25 mouse cellular contexts compared by ENCODE assay signal in the genomic region with DNA sequence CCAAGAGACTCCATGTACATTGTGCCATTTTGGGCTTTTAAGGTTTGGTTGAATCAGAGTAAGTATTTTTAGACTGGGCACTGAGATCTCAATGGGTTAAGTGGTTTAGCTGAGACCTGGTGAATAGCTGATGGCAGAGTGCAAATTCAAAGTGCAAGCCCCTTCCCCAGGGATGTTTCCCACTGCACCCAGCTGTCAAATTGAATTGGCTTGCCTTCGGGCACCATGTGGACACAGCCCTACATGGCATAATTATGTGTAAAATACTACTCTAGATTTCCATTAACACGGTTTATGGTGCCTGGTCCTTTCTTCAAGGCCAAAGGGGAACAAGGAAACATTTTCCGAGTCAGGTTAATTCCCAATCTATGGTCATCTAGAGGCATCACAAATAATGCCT. TPM values are rescaled to one million over a fixed set of nuclear protein-coding genes. Genes with fewer than 3 reads are reported as not detected.
DNase-seq lines count a peak whose midpoint lies in the region; ATAC-seq lines count a peak whose summit lies in the region.
"Had no signal": no experiment of that assay in that cellular context is flagged by ENCODE, and none has a peak within 500 bp of the region (broad histone marks: within the 10 kb centered on the region; RNA-seq: fewer than 3 reads in every experiment).

No protein-coding gene starts in this region.

- no peak overlapping the region for H3K27ac ChIP-seq in embryonic facial prominence, embryonic 14.5 days (replicated peaks; ENCODE audit: low read depth, low read length)
- H3K27ac ChIP-seq in embryonic facial prominence, embryonic 10.5 days (replicated peaks), result no peak overlapping the region
- H3K27ac ChIP-seq in neural tube, embryonic 12.5 days, result no peak overlapping the region
- H3K27ac ChIP-seq in neural tube, embryonic 15.5 days (replicated peaks), result no peak overlapping the region
- H3K27ac ChIP-seq in midbrain, embryonic 15.5 days, result no peak overlapping the region
- H3K27ac ChIP-seq in kidney, embryonic 16.5 days (ENCODE audit: low read length), result no peak overlapping the region
- H3K27ac ChIP-seq: embryonic facial prominence, embryonic 12.5 days; forebrain, embryonic 15.5 days; layer of hippocampus, adult 2 months had no signal

- H3K4me3 ChIP-seq in embryonic facial prominence, embryonic 14.5 days (ENCODE audit: low read depth, low read length), result no peak overlapping the region
- no peak overlapping the region for H3K4me3 ChIP-seq in embryonic facial prominence, embryonic 10.5 days
- no peak overlapping the region for H3K4me3 ChIP-seq in neural tube, embryonic 12.5 days
- H3K4me3 ChIP-seq in neural tube, embryonic 15.5 days (replicated peaks), result no peak overlapping the region
- no peak overlapping the region for H3K4me3 ChIP-seq in midbrain, embryonic 15.5 days
- no peak overlapping the region for H3K4me3 ChIP-seq in kidney, embryonic 16.5 days (ENCODE audit: low read length)
- H3K4me3 ChIP-seq: embryonic facial prominence, embryonic 12.5 days; forebrain, embryonic 15.5 days; heart, embryonic 12.5 days; layer of hippocampus, adult 2 months; megakaryocyte, embryonic 14.5 days had no signal

- DNase-seq in embryonic facial prominence, embryonic 14.5 days (ENCODE audit: low spot score), result no peak
- DNase-seq in embryonic facial prominence, embryonic 10.5 days (ENCODE audit: low spot score), result no peak
- DNase-seq in layer of hippocampus, postnatal 14 days (ENCODE audit: low spot score in 2 of 2), result no peak
- DNase-seq in ovary, postnatal 14 days (ENCODE audit: low spot score), result no peak
- DNase-seq: adrenal gland, postnatal 14 days; cerebellum, adult 18-20 months; heart, postnatal 14 days; kidney, adult 18-20 months; kidney, postnatal 14 days; lung, adult 18-20 months; lung, postnatal 14 days; right cerebral cortex, postnatal 25 days; thymus, postnatal 4 days had no signal

- H3K4me2 ChIP-seq in embryonic facial prominence, embryonic 14.5 days (ENCODE audit: low read depth, low read length), result no peak overlapping the region
- no peak overlapping the region for H3K4me2 ChIP-seq in neural tube, embryonic 12.5 days (replicated peaks)
- no peak overlapping the region for H3K4me2 ChIP-seq in neural tube, embryonic 15.5 days
- H3K4me2 ChIP-seq in midbrain, embryonic 15.5 days, result no peak overlapping the region
- no peak overlapping the region for H3K4me2 ChIP-seq in kidney, embryonic 16.5 days (replicated peaks; ENCODE audit: low read depth, low read length)
- H3K4me2 ChIP-seq: embryonic facial prominence, embryonic 12.5 days; forebrain, embryonic 15.5 days; heart, embryonic 12.5 days; liver, embryonic 11.5 days had no signal

- no peak overlapping the region for H3K9ac ChIP-seq in embryonic facial prominence, embryonic 14.5 days (ENCODE audit: low read depth, low read length)
- no peak overlapping the region for H3K9ac ChIP-seq in neural tube, embryonic 12.5 days
- H3K9ac ChIP-seq in neural tube, embryonic 15.5 days (replicated peaks), result no peak overlapping the region
- H3K9ac ChIP-seq in midbrain, embryonic 15.5 days, result no peak overlapping the region
- H3K9ac ChIP-seq in kidney, embryonic 16.5 days (replicated peaks; ENCODE audit: low read length), result no peak overlapping the region
- H3K9ac ChIP-seq: embryonic facial prominence, embryonic 12.5 days; forebrain, embryonic 15.5 days; heart, embryonic 12.5 days had no signal

- no peaks in the 10 kb centered on the region for H3K36me3 ChIP-seq in embryonic facial prominence, embryonic 14.5 days (ENCODE audit: control insufficient read depth, insufficient read depth, low read length)
- no peaks in the 10 kb centered on the region for H3K36me3 ChIP-seq in embryonic facial prominence, embryonic 10.5 days (replicated peaks)
- H3K36me3 ChIP-seq in neural tube, embryonic 12.5 days, result no peaks in the 10 kb centered on the region
- H3K36me3 ChIP-seq in neural tube, embryonic 15.5 days, result no peaks in the 10 kb centered on the region
- no peaks in the 10 kb centered on the region for H3K36me3 ChIP-seq in midbrain, embryonic 15.5 days (replicated peaks)
- no peaks in the 10 kb centered on the region for H3K36me3 ChIP-seq in kidney, embryonic 16.5 days (ENCODE audit: insufficient read depth, low read length)
- H3K36me3 ChIP-seq: embryonic facial prominence, embryonic 12.5 days; forebrain, embryonic 15.5 days; heart, embryonic 12.5 days had no signal

- no peaks in the 10 kb centered on the region for H3K9me3 ChIP-seq in embryonic facial prominence, embryonic 14.5 days (ENCODE audit: control insufficient read depth, low read length)
- no peaks in the 10 kb centered on the region for H3K9me3 ChIP-seq in embryonic facial prominence, embryonic 10.5 days
- no peaks in the 10 kb centered on the region for H3K9me3 ChIP-seq in neural tube, embryonic 12.5 days
- H3K9me3 ChIP-seq in neural tube, embryonic 15.5 days (replicated peaks), result no peaks in the 10 kb centered on the region
- H3K9me3 ChIP-seq in midbrain, embryonic 15.5 days, result no peaks in the 10 kb centered on the region
- H3K9me3 ChIP-seq in kidney, embryonic 16.5 days (ENCODE audit: low read length), result no peaks in the 10 kb centered on the region
- H3K9me3 ChIP-seq: embryonic facial prominence, embryonic 12.5 days; forebrain, embryonic 15.5 days; heart, embryonic 12.5 days; megakaryocyte, embryonic 14.5 days had no signal

- peak; percentile 41; the same call in 1 of the 2 replicates for ATAC-seq in embryonic facial prominence, embryonic 14.5 days (ENCODE audit: low read depth)
- peak; percentile 49; the same call in 1 of the 2 replicates for ATAC-seq in neural tube, embryonic 12.5 days (ENCODE audit: low FRiP score, low read depth)
- ATAC-seq in neural tube, embryonic 15.5 days (ENCODE audit: low FRiP score), result no peak
- peak; percentile 68; the same call in 1 of the 2 replicates for ATAC-seq in midbrain, embryonic 15.5 days (replicated peaks)
- no peak for ATAC-seq in kidney, embryonic 16.5 days (ENCODE audit: low FRiP score, low TSS enrichment)
- ATAC-seq: forebrain, embryonic 15.5 days had no signal

- H3K27me3 ChIP-seq in embryonic facial prominence, embryonic 14.5 days (replicated peaks; ENCODE audit: control insufficient read depth, insufficient read depth, low read length), result no peaks in the 10 kb centered on the region
- no peaks in the 10 kb centered on the region for H3K27me3 ChIP-seq in embryonic facial prominence, embryonic 10.5 days (replicated peaks; ENCODE audit: low read depth, poor library complexity, severe bottlenecking)
- no peaks in the 10 kb centered on the region for H3K27me3 ChIP-seq in neural tube, embryonic 12.5 days (replicated peaks)
- H3K27me3 ChIP-seq in neural tube, embryonic 15.5 days (replicated peaks), result 0 out of 2 replicates have a peak, but pooled peaks cover 5% of the 10 kb centered on the region
- no peaks in the 10 kb centered on the region for H3K27me3 ChIP-seq in midbrain, embryonic 15.5 days (replicated peaks)
- no peaks in the 10 kb centered on the region for H3K27me3 ChIP-seq in kidney, embryonic 16.5 days (ENCODE audit: insufficient read depth, low read length)
- H3K27me3 ChIP-seq: embryonic facial prominence, embryonic 12.5 days; forebrain, embryonic 15.5 days; heart, embryonic 12.5 days; megakaryocyte, embryonic 14.5 days had no signal

- no peaks in the 10 kb centered on the region for H3K4me1 ChIP-seq in embryonic facial prominence, embryonic 14.5 days (ENCODE audit: control insufficient read depth, insufficient read depth, low read length)
- no peaks in the 10 kb centered on the region for H3K4me1 ChIP-seq in embryonic facial prominence, embryonic 10.5 days
- H3K4me1 ChIP-seq in neural tube, embryonic 12.5 days, result no peaks in the 10 kb centered on the region
- peaks cover 7% of the 10 kb centered on the region; the same call in 1 of the 2 replicates for H3K4me1 ChIP-seq in neural tube, embryonic 15.5 days
- H3K4me1 ChIP-seq in midbrain, embryonic 15.5 days, result peaks cover 4% of the 10 kb centered on the region; the same call in 1 of the 2 replicates
- no peaks in the 10 kb centered on the region for H3K4me1 ChIP-seq in kidney, embryonic 16.5 days (ENCODE audit: insufficient read depth, low read length)
- H3K4me1 ChIP-seq: embryonic facial prominence, embryonic 12.5 days; heart, embryonic 12.5 days; megakaryocyte, embryonic 14.5 days had no signal

- WGBS in embryonic facial prominence, embryonic 14.5 days, result 61% methylated on average over 3 of the region's 3 CpGs
- 66% methylated on average over 3 of the region's 3 CpGs for WGBS in embryonic facial prominence, embryonic 10.5 days
- WGBS in neural tube, embryonic 12.5 days, result 47% methylated on average over 3 of the region's 3 CpGs
- WGBS in neural tube, embryonic 15.5 days, result 25% methylated on average over 3 of the region's 3 CpGs
- WGBS in midbrain, embryonic 15.5 days, result 33% methylated on average over 3 of the region's 3 CpGs
- 68% methylated on average over 3 of the region's 3 CpGs for WGBS in kidney, embryonic 16.5 days

RNA-seq across cellular contexts. Expression of gene Tph2, which starts 3.8 kb away (rescaled TPM):
- polyA plus RNA-seq in embryonic facial prominence, embryonic 14.5 days (2014; fragmentation: Nextera tagmentation; extraction: Ambion mirVana), result 0.06 TPM in 1 of 2 replicates, not detected in the other
- polyA plus RNA-seq in embryonic facial prominence, embryonic 10.5 days (2016; fragmentation: Nextera tagmentation; extraction: Ambion mirVana), result 0.16 TPM in 1 of 2 replicates, not detected in the other
- 0.20 and 0.22 TPM in 2 replicates for polyA plus RNA-seq in neural tube, embryonic 12.5 days (2016; fragmentation: Nextera tagmentation; extraction: Ambion mirVana)
- polyA plus RNA-seq in neural tube, embryonic 15.5 days (2015; fragmentation: Nextera tagmentation; extraction: Ambion mirVana), result 0.46 and 2.3 TPM in 2 replicates
- 4.6 and 7.3 TPM in 2 replicates for polyA plus RNA-seq in midbrain, embryonic 15.5 days (2015; fragmentation: Nextera tagmentation; extraction: Ambion mirVana)
- 0.06 TPM in 1 of 2 replicates, not detected in the other for polyA plus RNA-seq in kidney, embryonic 16.5 days (2015; fragmentation: Nextera tagmentation; extraction: Ambion mirVana)
- total RNA-seq in layer of hippocampus, postnatal 14 days (2021), result 1 to 10 TPM in 1 of 2 experiments, under 1 TPM in 1; 0.74 to 1.6 TPM
- total RNA-seq: adrenal gland, postnatal 14 days; heart, postnatal 14 days; MEL had no signal
- polyA plus RNA-seq: heart, embryonic 12.5 days; liver, embryonic 11.5 days; stomach, embryonic 14.5 days had no signal

Comparison
In these comparisons a context has a peak if more than half of its experiments do, and no peak if none do; other contexts are left out.
1. ATAC-seq: peak in embryonic facial prominence, embryonic 14.5 days (single experiment), neural tube, embryonic 12.5 days (single experiment) and midbrain, embryonic 15.5 days (single experiment); none in neural tube, embryonic 15.5 days (single experiment) and kidney, embryonic 16.5 days (single experiment).